Mouse (Mus musculus) liver, postnatal 0 days (tissue): ENCODE measurements around the gene Fbxo45. TPM values are rescaled to one million over a fixed set of nuclear protein-coding genes. Genes with fewer than 3 reads are reported as not detected.
"Not testable (repeated sequence)": the region's sequence is repeated elsewhere in the genome, so short reads cannot be mapped to it uniquely, and the experiment has no call there.

ENCODE experiments used
- ATAC-seq: fragments of 200-750 bp; cut with Nextera tagmentation; 2 replicates; pipeline ENCODE4 v1.8.0; 2017; ENCODE audit warnings: mild to moderate bottlenecking, moderate library complexity
- DNase-seq: peaks from one replicate; pipeline ENCODE4 v3.0.0-alpha.2; 2016
- H3K27ac ChIP-seq: fragments of 300-500 bp; sonication (generic); 2 replicates; pipeline ENCODE4 v1.5.1; 2014; ENCODE audit warnings: antibody characterized with exemption, moderate library complexity, mild to moderate bottlenecking, low read depth
- H3K27me3 ChIP-seq: fragments of 300-500 bp; sonication (generic); 2 replicates; pipeline ENCODE4 v1.6.1; 2014; ENCODE audit warnings: low read length, control low read depth, mixed read lengths; ENCODE audit not compliant: insufficient read depth
- H3K36me3 ChIP-seq: fragments of 300-500 bp; sonication (generic); replicated peaks from 2 replicates; pipeline ENCODE4 v1.6.1; 2014; ENCODE audit warnings: mild to moderate bottlenecking, control low read depth, low read length, moderate library complexity, mixed read lengths; ENCODE audit not compliant: insufficient read depth
- H3K4me1 ChIP-seq: fragments of 300-500 bp; sonication (generic); 2 replicates; pipeline ENCODE4 v1.6.1; 2014; ENCODE audit warnings: antibody characterized with exemption, mild to moderate bottlenecking, control low read depth; ENCODE audit not compliant: insufficient read depth
- H3K4me2 ChIP-seq: fragments of 300-500 bp; sonication (generic); 2 replicates; pipeline ENCODE4 v1.6.1; 2014; ENCODE audit warnings: low read depth, mild to moderate bottlenecking, low read length, moderate library complexity, mixed read lengths
- H3K4me3 ChIP-seq: fragments of 300-500 bp; sonication (generic); 2 replicates; pipeline ENCODE4 v1.5.1; 2014; ENCODE audit warnings: low read depth, low read length
- H3K9ac ChIP-seq: fragments of 300-500 bp; sonication (generic); replicated peaks from 2 replicates; pipeline ENCODE4 v1.6.1; 2014; ENCODE audit warnings: mild to moderate bottlenecking, moderate library complexity
- H3K9me3 ChIP-seq: fragments of 300-500 bp; sonication (generic); 2 replicates; pipeline ENCODE4 v1.6.1; 2016; ENCODE audit warnings: mild to moderate bottlenecking, control low read depth, low read length, mixed read lengths
- CTCF ChIP-seq: sonication (generic); IDR thresholded peaks from 2 replicates; pipeline ENCODE4 v1.5.1; 2016; ENCODE audit warnings: antibody characterized with exemption, low read depth
- EP300 ChIP-seq: IDR thresholded peaks from 2 replicates; pipeline ENCODE4 v1.6.1; 2016; ENCODE audit warnings: antibody characterized with exemption, low read depth, mild to moderate bottlenecking
- WGBS: fragments of 180-500 bp; shearing (Covaris S2); extraction: QIAGEN DNeasy Blood & Tissue Kit; methylation state at CpG from one replicate; pipeline ENCODE4 v1.1.7; 2014; ENCODE audit not compliant: insufficient replicate concordance; 5-methylcytosine and 5-hydroxymethylcytosine counted together
- polyA plus RNA-seq: library from polyadenylated mRNA; unstranded; fragments of >200 nt; fragmentation: Nextera tagmentation; extraction: Ambion mirVana; gene quantifications from 2 replicates; pipeline ENCODE4 v1.2.1, GENCODE M21; 2015

Gene Fbxo45
- polyA plus RNA-seq, 1 experiment from 2014 or later, result 3.4 TPM

GRCm38 (mm10) chr16:32275830-32276229, 28.9 kb upstream of the Fbxo45 start:
- Histone ChIP-seq H3K9ac (no peak overlapping the region), H3K9me3 (no peaks in the 10 kb centered on the region), H3K27me3 (no peaks in the 10 kb centered on the region), H3K4me3 (no peak overlapping the region), H3K27ac (0 out of 2 replicates have a peak overlapping the region, but pooled peaks have one; percentile 24), H3K36me3 (no peaks in the 10 kb centered on the region; the same call in 1 of the 2 replicates), H3K4me2 (no peak overlapping the region), H3K4me1 (peaks cover 19% of the 10 kb centered on the region; the same call in 1 of the 2 replicates)
- WGBS, result 50% methylated on average over 1 of the region's 1 CpGs
- DNase-seq (no peak), ATAC-seq (no peak)
- TF ChIP-seq CTCF (no peak), EP300 (no peak)

- no peak overlapping the region for H3K4me3 ChIP-seq
- H3K9ac ChIP-seq, result no peak overlapping the region
- H3K4me1 ChIP-seq, result peaks cover 19% of the 10 kb centered on the region; the same call in 1 of the 2 replicates
- no peak for DNase-seq
- TF ChIP-seq EP300 (no peak), CTCF (no peak)
- 83% methylated on average over 6 of the region's 6 CpGs for WGBS
- no peak overlapping the region for H3K27ac ChIP-seq
- no peaks in the 10 kb centered on the region; the same call in 1 of the 2 replicates for H3K36me3 ChIP-seq
- no peak overlapping the region for H3K4me2 ChIP-seq
- H3K27me3 ChIP-seq, result no peaks in the 10 kb centered on the region
- ATAC-seq, result no peak
- H3K9me3 ChIP-seq, result no peaks in the 10 kb centered on the region
Measured at GRCm38 (mm10) chr16:32275041-32275440, 28.1 kb upstream of the Fbxo45 start.

DNA sequence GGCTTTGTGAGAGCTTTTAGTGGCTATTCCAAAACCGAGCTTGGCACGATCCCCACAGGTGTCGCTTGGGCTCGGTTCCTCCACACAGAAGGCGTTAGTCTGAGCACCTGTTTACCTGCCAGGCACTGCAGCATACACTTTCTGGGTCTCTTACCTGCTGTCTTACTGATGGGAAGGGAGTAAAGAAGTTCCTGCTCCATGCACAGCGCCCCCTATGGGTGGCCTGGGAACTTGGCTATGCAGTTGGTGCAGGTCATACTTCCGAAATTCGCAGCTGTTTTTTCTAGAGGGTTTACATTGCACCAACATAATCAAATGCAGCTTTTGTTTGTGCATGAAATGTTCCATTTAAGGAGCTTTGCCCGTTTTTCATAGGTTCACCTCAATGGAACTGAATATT, 26.4 kb upstream of the Fbxo45 start:
- H3K4me2 ChIP-seq, result no peak overlapping the region
- H3K9me3 ChIP-seq, result no peaks in the 10 kb centered on the region
- H3K9ac ChIP-seq, result no peak overlapping the region
- H3K27ac ChIP-seq, result no peak overlapping the region
- no peak overlapping the region for H3K4me3 ChIP-seq
- peaks cover 12% of the 10 kb centered on the region; the same call in 1 of the 2 replicates for H3K4me1 ChIP-seq
- H3K27me3 ChIP-seq, result no peaks in the 10 kb centered on the region
- H3K36me3 ChIP-seq, result no peaks in the 10 kb centered on the region
- TF ChIP-seq CTCF (peak; percentile 72), EP300 (no peak)
- no peak for ATAC-seq
- WGBS, result 61% methylated on average over 9 of the region's 9 CpGs
- peak; percentile 45 for DNase-seq

- 80% methylated on average over 11 of the region's 11 CpGs for WGBS
- no peaks in the 10 kb centered on the region for H3K9me3 ChIP-seq
- no peak within 1 kb of the TSS for H3K27ac ChIP-seq
- ATAC-seq (no peak), DNase-seq (no peak)
- TF ChIP-seq CTCF, result no peak
- TF ChIP-seq EP300, result no peak
- H3K4me3 ChIP-seq, result no peak within 1 kb of the TSS
- H3K4me1 ChIP-seq, result peaks cover 5% of the 10 kb centered on the region; the same call in 1 of the 2 replicates
- no peak within 1 kb of the TSS for H3K4me2 ChIP-seq
- H3K27me3 ChIP-seq, result no peaks in the 10 kb centered on the region
- H3K36me3 ChIP-seq, result no peaks in the 10 kb centered on the region
- no peak within 1 kb of the TSS for H3K9ac ChIP-seq
Measured at GRCm38 (mm10) chr16:32271291-32271690, 24.3 kb upstream of the Fbxo45 start, which contains the start of gene Smco1. TSS of gene Smco1 (plus strand) at chr16:32271468.

GRCm38 (mm10) chr16:32264225-32264624, 17.3 kb upstream of the Fbxo45 start:
- H3K27me3 ChIP-seq, H3K4me1 ChIP-seq, ATAC-seq, H3K9ac ChIP-seq, H3K4me2 ChIP-seq, H3K36me3 ChIP-seq, H3K27ac ChIP-seq, H3K9me3 ChIP-seq, H3K4me3 ChIP-seq: not testable (repeated sequence)
- TF ChIP-seq CTCF, result peak; percentile 58
- peak; percentile 20 for DNase-seq
- WGBS, result 76% methylated on average over 2 of the region's 2 CpGs

DNA sequence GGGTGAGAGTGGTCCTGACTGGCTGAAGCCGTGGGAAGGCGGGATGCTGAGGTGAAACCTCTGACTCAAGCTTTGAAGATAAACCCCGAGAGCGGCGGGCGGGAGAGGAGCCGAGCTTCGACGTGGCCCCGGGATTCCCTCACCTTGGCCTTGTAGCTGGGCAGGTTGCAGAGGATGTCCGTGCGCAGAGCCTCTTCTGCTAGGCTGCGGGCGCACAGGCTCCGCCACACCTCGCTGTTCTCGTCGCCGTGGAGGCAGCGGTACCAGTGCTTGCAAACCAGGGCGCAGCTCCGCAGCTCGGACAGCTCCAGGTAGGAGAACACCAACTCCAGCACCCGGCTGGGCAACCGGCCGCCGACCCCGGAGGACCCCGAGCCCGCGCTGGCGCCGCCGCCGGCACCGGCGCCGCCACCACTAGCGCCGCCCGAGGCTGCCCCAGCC, 587 bp downstream of the Fbxo45 start:
- peak overlapping the region; percentile 88 for H3K9ac ChIP-seq
- H3K4me1 ChIP-seq, result peaks cover 18% of the 10 kb centered on the region
- peak overlapping the region; percentile 88 for H3K4me3 ChIP-seq
- peak; percentile 70 for DNase-seq
- under 1% methylated on average over 24 of the region's 41 CpGs for WGBS
- H3K4me2 ChIP-seq, result peak overlapping the region; percentile 76
- H3K27ac ChIP-seq, result peak overlapping the region; percentile 94
- no peaks in the 10 kb centered on the region for H3K9me3 ChIP-seq
- H3K27me3 ChIP-seq, result no peaks in the 10 kb centered on the region
- TF ChIP-seq EP300, result no peak
- TF ChIP-seq CTCF, result no peak
- no peaks in the 10 kb centered on the region for H3K36me3 ChIP-seq
- ATAC-seq, result peak; percentile 38

DNA sequence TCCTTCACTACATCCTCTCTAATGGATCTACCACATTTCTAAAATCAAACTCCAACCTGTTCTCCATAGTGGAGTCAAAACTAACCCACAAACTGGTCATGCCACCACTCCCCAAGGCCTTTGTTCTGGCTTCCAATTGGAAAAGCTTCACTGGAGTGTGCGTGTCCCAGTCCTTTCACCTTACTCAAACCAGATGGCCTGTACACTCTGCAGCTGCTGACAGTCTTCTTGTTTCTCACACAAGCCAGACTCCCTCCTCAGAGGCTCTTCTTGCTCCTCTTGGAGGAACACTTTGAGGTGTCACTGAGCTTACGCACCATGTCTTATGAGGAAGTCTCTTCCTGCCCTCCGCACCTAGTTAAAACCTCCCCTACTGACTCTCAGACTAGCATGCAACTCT, 3.1 kb downstream of the Fbxo45 start:
- Histone ChIP-seq H3K9ac (no peak overlapping the region), H3K4me1 (peaks cover 22% of the 10 kb centered on the region), H3K27me3 (no peaks in the 10 kb centered on the region), H3K4me2 (no peak overlapping the region; the same call in 1 of the 2 replicates), H3K4me3 (no peak overlapping the region), H3K36me3 (no peaks in the 10 kb centered on the region), H3K9me3 (no peaks in the 10 kb centered on the region), H3K27ac (no peak overlapping the region)
- 87% methylated on average over 3 of the region's 3 CpGs for WGBS
- DNase-seq, result no peak
- TF ChIP-seq CTCF (no peak), EP300 (no peak)
- no peak for ATAC-seq
